Mouse (Mus musculus) lung, embryonic 15.5 days (tissue): ENCODE data around the gene Cpped1. TPM values are rescaled to one million over a fixed set of nuclear protein-coding genes. Genes with fewer than 3 reads are reported as not detected.

Experiments used
- ATAC-seq: fragments of 200-750 bp; cut with Nextera tagmentation; 2 replicates; pipeline ENCODE4 v1.8.0; 2017; ENCODE audit warnings: moderate number of reproducible peaks, borderline replicate concordance; ENCODE audit not compliant: low FRiP score, low TSS enrichment; ENCODE audit errors: extremely low read depth
- H3K27ac ChIP-seq: fragments of 300-500 bp; sonication (generic); 2 replicates; pipeline ENCODE4 v1.5.1; 2015; ENCODE audit warnings: moderate library complexity, mild to moderate bottlenecking, inconsistent platforms
- H3K27me3 ChIP-seq: fragments of 300-500 bp; sonication (generic); 2 replicates; pipeline ENCODE4 v1.6.1; 2015; ENCODE audit warnings: inconsistent platforms
- H3K36me3 ChIP-seq: fragments of 300-500 bp; sonication (generic); 2 replicates; pipeline ENCODE4 v1.6.1; 2015; ENCODE audit warnings: inconsistent platforms
- H3K4me1 ChIP-seq: fragments of 300-500 bp; sonication (generic); 2 replicates; pipeline ENCODE4 v1.6.1; 2015; ENCODE audit warnings: inconsistent platforms
- H3K4me2 ChIP-seq: fragments of 300-500 bp; sonication (generic); 2 replicates; pipeline ENCODE4 v1.6.1; 2015; ENCODE audit warnings: inconsistent platforms, mild to moderate bottlenecking, moderate library complexity
- H3K4me3 ChIP-seq: fragments of 300-500 bp; sonication (generic); 2 replicates; pipeline ENCODE4 v1.5.1; 2015; ENCODE audit warnings: mild to moderate bottlenecking, inconsistent platforms
- H3K9ac ChIP-seq: fragments of 300-500 bp; sonication (generic); 2 replicates; pipeline ENCODE4 v1.6.1; 2015; ENCODE audit warnings: inconsistent platforms
- H3K9me3 ChIP-seq: fragments of 300-500 bp; sonication (generic); 2 replicates; pipeline ENCODE4 v1.6.1; 2016; ENCODE audit warnings: inconsistent platforms
- WGBS: fragments of 180-500 bp; shearing (Covaris S2); methylation state at CpG from one replicate; pipeline ENCODE4 v1.1.7; 2015; 5-methylcytosine and 5-hydroxymethylcytosine counted together
- polyA plus RNA-seq: library from polyadenylated mRNA; unstranded; fragments of >200 nt; fragmentation: Nextera tagmentation; extraction: Ambion mirVana; gene quantifications from 2 replicates; pipeline ENCODE4 v1.2.1, GENCODE M21; 2015

Gene Cpped1
- polyA plus RNA-seq, 1 experiment from 2014 or later: 18.9 TPM

GRCm38 (mm10) chr16:11756598-11757245 is 152.5 kb downstream of the Cpped1 start:
- no peaks in the 10 kb centered on the region for H3K9me3 ChIP-seq
- no peak overlapping the region for H3K4me2 ChIP-seq
- no peak for ATAC-seq
- no peaks in the 10 kb centered on the region for H3K36me3 ChIP-seq
- H3K4me3 ChIP-seq: no peak overlapping the region
- no peak overlapping the region for H3K27ac ChIP-seq
- no peaks in the 10 kb centered on the region for H3K4me1 ChIP-seq
- 52% methylated on average over 1 of the region's 1 CpGs for WGBS
- no peaks in the 10 kb centered on the region for H3K27me3 ChIP-seq
- H3K9ac ChIP-seq: no peak overlapping the region

- Histone ChIP-seq H3K4me2 (no peak overlapping the region), H3K27ac (no peak overlapping the region), H3K9me3 (no peaks in the 10 kb centered on the region), H3K4me1 (no peaks in the 10 kb centered on the region), H3K9ac (no peak overlapping the region), H3K36me3 (no peaks in the 10 kb centered on the region), H3K4me3 (no peak overlapping the region), H3K27me3 (no peaks in the 10 kb centered on the region)
- 73% methylated on average over 9 of the region's 9 CpGs for WGBS
- no peak for ATAC-seq
These were observed 153.8 kb downstream of the Cpped1 start for GRCm38 (mm10) chr16:11755281-11756066.

- Histone ChIP-seq H3K27me3 (no peaks in the 10 kb centered on the region), H3K4me1 (no peaks in the 10 kb centered on the region), H3K36me3 (no peaks in the 10 kb centered on the region), H3K9me3 (no peaks in the 10 kb centered on the region), H3K27ac (no peak overlapping the region), H3K4me3 (no peak overlapping the region), H3K9ac (no peak overlapping the region), H3K4me2 (no peak overlapping the region)
- ATAC-seq: no peak
- WGBS: 79% methylated on average over 2 of the region's 2 CpGs
These were observed 155.1 kb downstream of the Cpped1 start for GRCm38 (mm10) chr16:11754136-11754535.

Other genes with a start within 250 kb of the Cpped1 start
- 2.5 and 2.9 TPM in 2 replicates for gene Shisa9, start 74.7 kb upstream of the Cpped1 start, polyA plus RNA-seq